8 mouse cellular contexts compared by ENCODE assay signal in the genomic region with DNA sequence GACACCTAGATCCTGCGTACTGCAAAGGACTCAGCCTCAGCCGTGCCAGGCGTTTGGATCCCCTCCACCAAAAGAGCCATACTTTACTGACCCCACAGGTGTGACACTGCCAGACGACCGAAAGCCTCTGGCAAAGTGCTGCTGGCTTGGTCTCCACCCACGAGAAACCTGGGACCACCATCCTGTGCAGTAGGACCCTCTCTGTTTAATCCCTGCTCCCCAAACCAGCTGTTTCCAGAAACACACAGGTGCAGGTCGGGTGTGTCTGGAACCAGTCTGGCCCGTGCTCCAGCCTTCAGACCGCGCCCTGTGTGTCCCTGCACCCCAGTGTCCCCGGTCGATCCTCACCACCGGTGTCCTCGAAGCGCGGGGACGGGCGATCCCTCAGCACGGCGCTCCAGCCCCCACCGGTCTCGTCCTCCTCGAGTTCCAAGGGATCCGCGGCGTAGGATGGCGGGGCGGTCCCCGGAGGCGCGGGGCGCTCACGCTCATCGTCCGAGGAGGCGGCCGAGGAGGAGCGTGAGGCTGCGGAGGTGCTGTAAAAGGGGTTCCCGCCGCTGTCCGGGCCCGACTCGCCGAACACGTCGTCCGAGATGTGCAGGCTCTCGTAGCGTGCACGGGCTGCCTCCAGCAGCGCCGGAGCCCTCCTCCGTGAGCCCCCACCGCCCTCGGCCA. TPM values are rescaled to one million over a fixed set of nuclear protein-coding genes. Genes with fewer than 3 reads are reported as not detected.
DNase-seq lines count a peak whose midpoint lies in the region; ATAC-seq and TF ChIP-seq lines count a peak whose summit lies in the region.

No protein-coding gene starts in this region.

- peak; percentile 61 to 63 for DNase-seq in left cerebral cortex, adult 2 months (ENCODE audit: extremely low spot score in 1 of 2, low spot score in 2 of 2)
- DNase-seq in left cerebral cortex, adult 9 months (ENCODE audit: low spot score in 2 of 2): no peak
- DNase-seq in adrenal gland, adult 2 months: peak; percentile 29
- DNase-seq in embryonic facial prominence, embryonic 14.5 days (ENCODE audit: low spot score): no peak
- no peak for DNase-seq in liver, embryonic 13.5 days
- DNase-seq in right cerebral cortex, postnatal 4 days: peak; percentile 44
- DNase-seq in c-Kit-positive CD71-positive TER-119-positive erythroid progenitor cells, embryonic 14.5 days (ENCODE audit: low spot score): no peak

- peak overlapping the region; percentile 97 for H3K4me2 ChIP-seq in embryonic facial prominence, embryonic 14.5 days (ENCODE audit: low read depth, low read length)
- peak overlapping the region; percentile 77 for H3K4me2 ChIP-seq in hindbrain, embryonic 16.5 days (ENCODE audit: low read length)
- peak overlapping the region; percentile 90 for H3K4me2 ChIP-seq in liver, embryonic 13.5 days

- intact Hi-C loops in left cerebral cortex, adult 2 months (cut with DNase I): loop anchor here (2.0 to 5.0 kb wide), 3 partner anchors 36 to 87 kb away; partner anchors contain the start of gene Cog2

- H3K4me3 ChIP-seq in left cerebral cortex, adult 2 months: peak overlapping the region; percentile 77
- H3K4me3 ChIP-seq in embryonic facial prominence, embryonic 14.5 days (ENCODE audit: low read depth, low read length): peak overlapping the region; percentile 59
- peak overlapping the region; percentile 87 for H3K4me3 ChIP-seq in hindbrain, embryonic 16.5 days (ENCODE audit: low read length)
- H3K4me3 ChIP-seq in liver, embryonic 13.5 days (replicated peaks): peak overlapping the region; percentile 63

- TF ChIP-seq CTCF in left cerebral cortex, adult 2 months (IDR thresholded peaks at IDR 0.05): no peak

- peak; percentile 42; the same call in 1 of the 2 replicates for ATAC-seq in embryonic facial prominence, embryonic 14.5 days (ENCODE audit: low read depth)
- peak; percentile 13 for ATAC-seq in hindbrain, embryonic 16.5 days
- 0 out of 2 replicates have a peak, but pooled peaks have one; percentile 2 for ATAC-seq in liver, embryonic 13.5 days (ENCODE audit: low read depth)

- H3K9ac ChIP-seq in embryonic facial prominence, embryonic 14.5 days (ENCODE audit: low read depth, low read length): peak overlapping the region; percentile 66
- peak overlapping the region; percentile 90 for H3K9ac ChIP-seq in hindbrain, embryonic 16.5 days (ENCODE audit: low read depth, low read length)
- H3K9ac ChIP-seq in liver, embryonic 13.5 days: peak overlapping the region; percentile 39; the same call in 1 of the 2 replicates

- WGBS in embryonic facial prominence, embryonic 14.5 days: 2% methylated on average over 18 of the region's 56 CpGs
- 2% methylated on average over 54 of the region's 56 CpGs for WGBS in hindbrain, embryonic 16.5 days
- 3% methylated on average over 56 of the region's 56 CpGs for WGBS in liver, embryonic 13.5 days (ENCODE audit: insufficient replicate concordance)

- peaks cover 14% of the 10 kb centered on the region for H3K4me1 ChIP-seq in embryonic facial prominence, embryonic 14.5 days (ENCODE audit: control insufficient read depth, insufficient read depth, low read length)
- H3K4me1 ChIP-seq in hindbrain, embryonic 16.5 days (ENCODE audit: control insufficient read depth, insufficient read depth, low read depth, low read length): peaks cover 43% of the 10 kb centered on the region
- peaks cover 10% of the 10 kb centered on the region for H3K4me1 ChIP-seq in liver, embryonic 13.5 days (replicated peaks)

- H3K36me3 ChIP-seq in embryonic facial prominence, embryonic 14.5 days (ENCODE audit: control insufficient read depth, insufficient read depth, low read length): no peaks in the 10 kb centered on the region
- no peaks in the 10 kb centered on the region for H3K36me3 ChIP-seq in hindbrain, embryonic 16.5 days (ENCODE audit: control insufficient read depth, insufficient read depth, low read length)
- no peaks in the 10 kb centered on the region for H3K36me3 ChIP-seq in liver, embryonic 13.5 days

- H3K27ac ChIP-seq in left cerebral cortex, adult 2 months: peak overlapping the region; percentile 91
- H3K27ac ChIP-seq in embryonic facial prominence, embryonic 14.5 days (replicated peaks; ENCODE audit: low read depth, low read length): no peak overlapping the region
- H3K27ac ChIP-seq in hindbrain, embryonic 16.5 days (ENCODE audit: low read depth, low read length): peak overlapping the region; percentile 84
- H3K27ac ChIP-seq in liver, embryonic 13.5 days: no peak overlapping the region

- H3K27me3 ChIP-seq in embryonic facial prominence, embryonic 14.5 days (replicated peaks; ENCODE audit: control insufficient read depth, insufficient read depth, low read length): peaks cover 17% of the 10 kb centered on the region
- no peaks in the 10 kb centered on the region for H3K27me3 ChIP-seq in hindbrain, embryonic 16.5 days (replicated peaks; ENCODE audit: control insufficient read depth, insufficient read depth, low read length)
- peaks cover 60% of the 10 kb centered on the region for H3K27me3 ChIP-seq in liver, embryonic 13.5 days

- H3K9me3 ChIP-seq in embryonic facial prominence, embryonic 14.5 days (ENCODE audit: control insufficient read depth, low read length): no peaks in the 10 kb centered on the region
- H3K9me3 ChIP-seq in hindbrain, embryonic 16.5 days (ENCODE audit: control insufficient read depth, low read length): no peaks in the 10 kb centered on the region
- H3K9me3 ChIP-seq in liver, embryonic 13.5 days (replicated peaks): no peaks in the 10 kb centered on the region

RNA-seq across cellular contexts. Expression of gene Pgbd5, which starts 5.9 kb away (rescaled TPM):
- 100 to 1,000 TPM; 208 to 221 TPM for total RNA-seq in left cerebral cortex, adult 2 months (2021)
- 1 to 10 TPM; 5.3 to 5.4 TPM for total RNA-seq in adrenal gland, adult 2 months (2021)
- 8.0 and 8.6 TPM in 2 replicates for polyA plus RNA-seq in adrenal gland, adult 2 months (2012; rRNA removed)
- 2.6 and 3.3 TPM in 2 replicates for polyA plus RNA-seq in embryonic facial prominence, embryonic 14.5 days (2014; fragmentation: Nextera tagmentation; extraction: Ambion mirVana)
- polyA plus RNA-seq in hindbrain, embryonic 16.5 days (2015; fragmentation: Nextera tagmentation; extraction: Ambion mirVana): 12.8 and 13.6 TPM in 2 replicates
- 0.09 and 0.16 TPM in 2 replicates for polyA plus RNA-seq in liver, embryonic 13.5 days (2015; fragmentation: Nextera tagmentation; extraction: Ambion mirVana)

Comparison
In these comparisons a context has a peak if more than half of its experiments do, and no peak if none do; other contexts are left out.
1. DNase-seq: peak in left cerebral cortex, adult 2 months (2 of 2), adrenal gland, adult 2 months (single experiment) and right cerebral cortex, postnatal 4 days (single experiment); none in left cerebral cortex, adult 9 months (0 of 2), embryonic facial prominence, embryonic 14.5 days (single experiment), liver, embryonic 13.5 days (single experiment) and c-Kit-positive CD71-positive TER-119-positive erythroid progenitor cells, embryonic 14.5 days (single experiment).
2. H3K27ac ChIP-seq: peak in left cerebral cortex, adult 2 months (single experiment) and hindbrain, embryonic 16.5 days (single experiment); none in embryonic facial prominence, embryonic 14.5 days (single experiment) and liver, embryonic 13.5 days (single experiment).
3. H3K9ac ChIP-seq: peak in every context shown above with its lines; median percentile 90 in hindbrain, embryonic 16.5 days; 66 in embryonic facial prominence, embryonic 14.5 days; 39 in liver, embryonic 13.5 days.
4. Peak in every context shown above with its lines, with median percentiles within 50 percentile points of each other: H3K4me3 ChIP-seq, ATAC-seq and H3K4me2 ChIP-seq.